Mouse (Mus musculus) heart, postnatal 0 days (tissue): Measurements from ENCODE around the gene N4bp2l2.

Source experiments
- CTCF ChIP-seq: IDR thresholded peaks from 2 replicates; pipeline ENCODE4 v1.5.1; 2016; ENCODE audit warnings: antibody characterized with exemption, control low read depth, low read depth
- EP300 ChIP-seq: IDR thresholded peaks from 2 replicates; pipeline ENCODE4 v1.6.1; 2016; ENCODE audit warnings: antibody characterized with exemption, low read depth

DNA sequence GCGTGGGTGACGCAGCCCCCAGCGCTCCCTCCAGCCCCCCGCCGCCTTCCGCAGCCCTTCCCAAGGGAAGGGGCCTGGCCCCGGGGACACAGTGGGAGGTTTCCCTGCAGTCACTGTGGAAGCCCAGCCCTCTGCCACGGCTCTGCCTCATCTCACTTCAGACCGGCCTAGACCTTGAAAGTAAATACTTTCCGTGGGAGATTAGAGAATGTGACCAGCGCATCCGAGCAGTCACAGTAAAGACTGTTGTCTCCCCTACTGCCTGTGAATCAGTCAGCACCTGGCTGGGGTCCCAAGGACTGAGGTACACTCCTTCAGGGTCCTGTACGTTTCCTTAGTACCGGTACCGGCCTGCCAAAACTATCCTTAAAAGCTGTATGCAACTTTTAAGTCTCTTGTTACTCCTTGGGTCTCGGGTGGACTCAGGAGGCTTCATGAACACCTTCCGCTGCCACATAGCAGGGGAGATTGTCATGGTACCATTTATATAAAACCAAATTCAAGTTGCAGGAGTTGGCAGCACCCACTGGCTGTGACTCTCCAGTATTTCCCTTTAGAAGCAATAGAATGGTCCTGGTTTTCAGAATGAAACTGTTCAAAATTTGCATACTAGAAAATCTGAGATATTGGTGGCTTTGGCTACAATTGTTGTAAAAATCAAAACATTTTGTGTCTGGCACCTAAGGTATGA is 71.2 kb downstream of the N4bp2l2 start:
- TF ChIP-seq CTCF (no peak), EP300 (no peak)
